Mouse (Mus musculus) C2C12 (cell line): ENCODE measurements around the gene Nudt2. TPM values are rescaled to one million over a fixed set of nuclear protein-coding genes. Genes with fewer than 3 reads are reported as not detected.

Experiments
- H3K27me3 ChIP-seq: one replicate; pipeline ENCODE4 v1.6.1; 2011; ENCODE audit not compliant: control insufficient read depth, insufficient read depth, insufficient read length
- H3K36me3 ChIP-seq: one replicate; pipeline ENCODE4 v1.6.1; 2011; ENCODE audit not compliant: control insufficient read depth, insufficient read depth
- H3K4me3 ChIP-seq: one replicate; pipeline ENCODE4 v1.5.1; 2011; ENCODE audit warnings: mild to moderate bottlenecking, control low read depth; ENCODE audit not compliant: poor library complexity, insufficient read depth, severe bottlenecking
- H3K79me2 ChIP-seq: one replicate; pipeline ENCODE4 v1.6.1; 2011; ENCODE audit not compliant: control insufficient read depth, insufficient read depth
- H3K79me3 ChIP-seq: one replicate; pipeline ENCODE4 v1.6.1; 2011; ENCODE audit warnings: low read depth, control low read depth
- H3ac ChIP-seq: one replicate; pipeline ENCODE3; 2011; ENCODE audit warnings: low read depth; ENCODE audit not compliant: control insufficient read depth, insufficient read length
- CEBPB ChIP-seq: IDR thresholded peaks from one replicate; pipeline ENCODE4 v1.6.1; 2011; ENCODE audit warnings: low read depth, mild to moderate bottlenecking, control low read depth, moderate library complexity
- CTCF ChIP-seq: IDR thresholded peaks from one replicate; pipeline ENCODE4 v1.5.1; 2011; ENCODE audit not compliant: control insufficient read depth, insufficient read depth, insufficient read length
- FOSL1 ChIP-seq: IDR thresholded peaks from one replicate; pipeline ENCODE4 v1.8.0; 2011; ENCODE audit warnings: mild to moderate bottlenecking, low read length; ENCODE audit not compliant: poor library complexity, insufficient read depth, severe bottlenecking
- MAX ChIP-seq: IDR thresholded peaks from one replicate; pipeline ENCODE4 v1.6.1; 2011; ENCODE audit warnings: mild to moderate bottlenecking, control low read depth
- MYOD1 ChIP-seq: IDR thresholded peaks from one replicate; pipeline ENCODE4 v1.6.1; 2011; ENCODE audit warnings: low read depth; ENCODE audit not compliant: control insufficient read depth, insufficient read length
- MYOG ChIP-seq: IDR thresholded peaks from one replicate; pipeline ENCODE4 v1.6.1; 2011; ENCODE audit not compliant: control insufficient read depth, insufficient read length; ENCODE audit errors: extremely low read depth
- USF1 ChIP-seq: IDR thresholded peaks from one replicate; pipeline ENCODE4 v1.6.1; 2011; ENCODE audit warnings: low read depth, mild to moderate bottlenecking, control low read depth, moderate library complexity
- polyA plus RNA-seq: library from polyadenylated mRNA; unstranded; fragments of >200 nt; fragmentation: generic; extraction: Trizol; gene quantifications from one replicate; pipeline ENCODE4 v1.2.1, GENCODE M21; 2012; ENCODE audit warnings: missing spikeins

Gene Nudt2
- polyA plus RNA-seq, 1 experiment, result 27.3 TPM

DNA sequence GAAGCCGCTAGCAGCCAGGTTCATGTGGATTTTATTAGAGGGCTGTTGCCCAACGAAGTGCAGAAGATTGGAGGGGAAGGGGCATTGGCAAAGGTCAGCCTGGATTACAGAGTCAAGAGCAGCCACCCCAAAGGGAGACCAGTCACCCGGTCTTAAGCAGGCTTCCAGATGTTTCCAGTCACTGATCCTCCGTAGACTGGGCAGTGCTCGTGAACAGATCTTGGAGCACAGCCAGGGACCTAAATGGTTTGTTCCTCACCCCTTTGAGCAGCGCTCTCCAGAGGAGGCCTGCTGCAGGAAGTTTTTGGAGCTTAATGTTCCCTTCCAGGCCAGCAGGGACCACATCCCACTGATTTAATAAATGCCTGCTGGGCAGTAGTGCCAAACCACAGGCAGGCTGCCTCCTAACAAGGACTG lies 16.7 kb downstream of the Nudt2 start:
- no peaks in the 10 kb centered on the region for H3K79me3 ChIP-seq
- peaks cover 21% of the 10 kb centered on the region for H3K36me3 ChIP-seq
- TF ChIP-seq MAX (no peak), FOSL1 (no peak), MYOD1 (no peak), CTCF (no peak), MYOG (no peak), CEBPB (no peak)
- H3K4me3 ChIP-seq, result no peak overlapping the region
- no peaks in the 10 kb centered on the region for H3K79me2 ChIP-seq
- no peak overlapping the region for H3ac ChIP-seq
- no peaks in the 10 kb centered on the region for H3K27me3 ChIP-seq

GRCm38 (mm10) chr4:41492951-41493350 lies 28.0 kb downstream of the Nudt2 start:
- Histone ChIP-seq H3ac (no peak overlapping the region), H3K36me3 (no peaks in the 10 kb centered on the region), H3K27me3 (peaks cover 3% of the 10 kb centered on the region), H3K4me3 (no peak overlapping the region), H3K79me2 (no peaks in the 10 kb centered on the region), H3K79me3 (no peaks in the 10 kb centered on the region)
- TF ChIP-seq FOSL1 (no peak), MYOD1 (no peak), MYOG (no peak), USF1 (no peak), CTCF (no peak), CEBPB (no peak)

DNA sequence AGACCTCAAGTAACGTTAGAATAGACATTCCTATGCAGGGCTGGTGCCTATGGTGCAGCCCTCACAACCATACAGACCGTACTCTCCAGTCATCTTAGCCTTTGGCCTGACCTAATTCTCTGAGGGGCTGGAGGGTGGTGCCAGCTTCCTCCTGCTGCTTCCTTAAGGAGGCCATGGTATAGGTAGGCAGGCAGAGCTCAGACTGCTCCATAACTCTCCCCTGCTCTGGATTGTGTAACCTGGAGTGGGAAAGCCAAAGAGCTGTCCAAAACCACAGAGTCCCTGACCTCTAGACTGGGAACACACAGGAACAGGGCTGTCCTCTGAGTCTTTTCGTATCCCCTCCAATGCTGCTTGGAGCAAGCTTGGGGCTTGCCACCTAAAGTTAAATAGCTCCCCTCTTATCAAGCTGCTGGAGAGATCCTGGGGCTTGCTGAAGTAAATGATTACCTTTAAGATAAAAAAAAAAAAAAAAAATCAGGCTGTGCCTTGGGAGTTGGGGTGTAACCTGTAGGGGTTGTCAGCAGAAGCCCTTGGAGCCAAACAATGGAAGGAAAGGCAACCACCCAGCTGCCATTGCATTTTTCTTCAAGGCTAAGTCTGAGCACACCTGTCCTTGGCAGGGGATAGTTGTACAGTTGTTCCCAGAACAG lies 28.6 kb downstream of the Nudt2 start:
- peaks cover 3% of the 10 kb centered on the region for H3K27me3 ChIP-seq
- TF ChIP-seq MYOG (no peak), USF1 (no peak), CTCF (no peak), CEBPB (no peak), MAX (no peak), FOSL1 (no peak), MYOD1 (no peak)
- H3ac ChIP-seq, result no peak overlapping the region
- H3K4me3 ChIP-seq, result no peak overlapping the region
- H3K79me2 ChIP-seq, result no peaks in the 10 kb centered on the region
- no peaks in the 10 kb centered on the region for H3K36me3 ChIP-seq
- H3K79me3 ChIP-seq, result no peaks in the 10 kb centered on the region

DNA sequence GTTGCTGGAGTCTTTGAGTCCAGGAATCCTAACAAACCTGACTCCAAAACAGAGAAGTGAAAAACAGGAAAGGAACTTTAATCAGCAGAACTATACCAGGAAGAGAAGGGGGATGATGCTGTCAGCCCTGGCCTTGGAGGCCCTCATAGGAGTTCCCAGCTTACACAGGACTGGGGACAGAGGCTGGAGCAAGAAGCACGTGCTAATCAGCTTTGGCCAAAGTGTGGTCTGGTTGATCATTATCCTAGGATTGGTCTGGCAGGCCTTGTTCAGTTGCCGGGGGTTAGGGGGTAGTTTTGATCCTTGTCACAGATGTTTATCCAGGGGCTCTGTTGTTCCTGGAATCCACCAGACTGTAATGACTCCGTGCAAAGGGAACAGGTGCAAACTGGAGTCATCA lies 29.4 kb downstream of the Nudt2 start:
- no peaks in the 10 kb centered on the region for H3K79me3 ChIP-seq
- TF ChIP-seq FOSL1, result no peak
- no peak for TF ChIP-seq CEBPB
- no peak for TF ChIP-seq USF1
- no peak for TF ChIP-seq MYOD1
- no peak for TF ChIP-seq CTCF
- no peak for TF ChIP-seq MYOG
- TF ChIP-seq MAX, result no peak
- no peaks in the 10 kb centered on the region for H3K36me3 ChIP-seq
- H3K79me2 ChIP-seq, result no peaks in the 10 kb centered on the region
- no peaks in the 10 kb centered on the region for H3K27me3 ChIP-seq
- no peak overlapping the region for H3K4me3 ChIP-seq
- H3ac ChIP-seq, result no peak overlapping the region

DNA sequence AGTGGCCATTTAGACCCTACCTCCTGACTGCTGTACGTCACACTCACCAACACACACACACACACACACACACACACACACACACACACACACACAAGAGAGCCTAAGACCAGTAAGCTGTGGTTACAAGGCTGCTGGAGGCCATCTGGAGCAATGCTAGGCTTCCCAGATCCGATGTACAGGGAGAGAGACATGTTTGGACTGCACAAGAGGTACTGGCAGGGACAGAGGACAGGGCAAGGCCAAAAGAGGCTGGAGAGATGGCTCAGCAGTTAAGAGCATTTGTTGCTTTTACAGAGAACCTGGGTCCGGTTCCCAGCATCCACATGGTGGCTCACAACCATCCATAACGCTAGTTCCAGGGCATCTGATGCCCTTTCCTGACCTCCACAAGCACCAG lies 30.1 kb downstream of the Nudt2 start:
- no peak overlapping the region for H3ac ChIP-seq
- no peaks in the 10 kb centered on the region for H3K79me2 ChIP-seq
- no peaks in the 10 kb centered on the region for H3K79me3 ChIP-seq
- H3K36me3 ChIP-seq, result no peaks in the 10 kb centered on the region
- no peak overlapping the region for H3K4me3 ChIP-seq
- no peaks in the 10 kb centered on the region for H3K27me3 ChIP-seq
- TF ChIP-seq FOSL1 (no peak), MYOD1 (no peak), MYOG (no peak)

- Histone ChIP-seq H3ac (no peak overlapping the region), H3K79me2 (no peaks in the 10 kb centered on the region), H3K4me3 (no peak overlapping the region), H3K36me3 (no peaks in the 10 kb centered on the region), H3K79me3 (no peaks in the 10 kb centered on the region), H3K27me3 (no peaks in the 10 kb centered on the region)
- TF ChIP-seq CTCF (no peak), MAX (no peak), FOSL1 (no peak), MYOG (no peak)
Measured at GRCm38 (mm10) chr4:41495850-41496249, 30.9 kb downstream of the Nudt2 start.
